ENCODE assay signal across 8 mouse cellular contexts in genomic region chr5:124043212-124043978, GRCm38 (mm10). TPM values are rescaled to one million over a fixed set of nuclear protein-coding genes. Genes with fewer than 3 reads are reported as not detected.
A peak's percentile ranks its signal among the peaks of the same experiment; 100 is the strongest.
DNase-seq lines count a peak whose midpoint lies in the region; ATAC-seq and TF ChIP-seq lines count a peak whose summit lies in the region.

No protein-coding gene starts in this region.

- H3K36me3 ChIP-seq in forebrain, postnatal 0 days (ENCODE audit: insufficient read depth) = no peaks in the 10 kb centered on the region
- H3K36me3 ChIP-seq in hindbrain, embryonic 13.5 days = no peaks in the 10 kb centered on the region
- no peaks in the 10 kb centered on the region for H3K36me3 ChIP-seq in limb, embryonic 12.5 days

- no peak overlapping the region for H3K4me3 ChIP-seq in forebrain, postnatal 0 days (ENCODE audit: low read depth, low read length)
- no peak overlapping the region for H3K4me3 ChIP-seq in hindbrain, embryonic 13.5 days
- H3K4me3 ChIP-seq in limb, embryonic 12.5 days (replicated peaks) = no peak overlapping the region
- H3K4me3 ChIP-seq in olfactory bulb, adult 2 months (ENCODE audit: insufficient read depth, low read depth, low read length) = no peak overlapping the region

- H3K4me1 ChIP-seq in forebrain, postnatal 0 days (ENCODE audit: insufficient read depth) = peaks cover 9% of the 10 kb centered on the region; the same call in 1 of the 2 replicates
- peaks cover 29% of the 10 kb centered on the region for H3K4me1 ChIP-seq in hindbrain, embryonic 13.5 days (replicated peaks)
- no peaks in the 10 kb centered on the region for H3K4me1 ChIP-seq in limb, embryonic 12.5 days (replicated peaks)
- H3K4me1 ChIP-seq in olfactory bulb, adult 2 months (ENCODE audit: control insufficient read depth, insufficient read depth, low read length) = peaks cover 12% of the 10 kb centered on the region

- no peak overlapping the region for H3K9ac ChIP-seq in forebrain, postnatal 0 days
- peak overlapping the region; percentile 11; the same call in 1 of the 2 replicates for H3K9ac ChIP-seq in hindbrain, embryonic 13.5 days
- no peak overlapping the region for H3K9ac ChIP-seq in limb, embryonic 12.5 days (replicated peaks)

- peak; percentile 95 to 97 for DNase-seq in cerebellum, postnatal 10 days
- DNase-seq in adrenal gland, adult 8-10 months = peak; percentile 77
- DNase-seq in forebrain, postnatal 0 days = peak; percentile 82
- DNase-seq in natural killer cell, adult 2 months (ENCODE audit: low spot score in 2 of 2) = no peak

- no peak for TF ChIP-seq CTCF in forebrain, postnatal 0 days (IDR thresholded peaks at IDR 0.05; ENCODE audit: low read depth)
- no peak for TF ChIP-seq CTCF in olfactory bulb, adult 2 months (IDR thresholded peaks at IDR 0.05; ENCODE audit: insufficient read depth, low read depth, low read length)

- no peak for ATAC-seq in cerebellum, adult (ENCODE audit: insufficient number of reproducible peaks, low FRiP score, low TSS enrichment)
- ATAC-seq in forebrain, postnatal 0 days = peak; percentile 94
- peak; percentile 90 for ATAC-seq in hindbrain, embryonic 13.5 days (ENCODE audit: low FRiP score)
- ATAC-seq in limb, embryonic 12.5 days (ENCODE audit: insufficient number of reproducible peaks, insufficient read depth, low FRiP score, low TSS enrichment, low read depth) = no peak

- 22% methylated on average over 10 of the region's 10 CpGs for WGBS in forebrain, postnatal 0 days
- WGBS in hindbrain, embryonic 13.5 days = 20% methylated on average over 10 of the region's 10 CpGs
- WGBS in limb, embryonic 12.5 days = 47% methylated on average over 10 of the region's 10 CpGs
- 27% methylated on average over 10 of the region's 10 CpGs for WGBS in olfactory bulb, adult 2 months

- peak overlapping the region; percentile 85 for H3K27ac ChIP-seq in forebrain, postnatal 0 days (ENCODE audit: low read depth, low read length)
- peak overlapping the region; percentile 81 for H3K27ac ChIP-seq in hindbrain, embryonic 13.5 days
- H3K27ac ChIP-seq in limb, embryonic 12.5 days = peak overlapping the region; percentile 31
- H3K27ac ChIP-seq in olfactory bulb, adult 2 months (ENCODE audit: insufficient read depth, low read depth, low read length) = peak overlapping the region; percentile 46

- H3K9me3 ChIP-seq in forebrain, postnatal 0 days (ENCODE audit: low read length) = no peaks in the 10 kb centered on the region
- no peaks in the 10 kb centered on the region for H3K9me3 ChIP-seq in hindbrain, embryonic 13.5 days
- no peaks in the 10 kb centered on the region for H3K9me3 ChIP-seq in limb, embryonic 12.5 days

- H3K4me2 ChIP-seq in forebrain, postnatal 0 days (ENCODE audit: low read depth) = no peak overlapping the region
- no peak overlapping the region for H3K4me2 ChIP-seq in hindbrain, embryonic 13.5 days
- H3K4me2 ChIP-seq in limb, embryonic 12.5 days = no peak overlapping the region

- TF ChIP-seq POLR2A in olfactory bulb, adult 2 months (IDR thresholded peaks at IDR 0.05; ENCODE audit: insufficient read depth, low read depth, low read length) = no peak

- no peaks in the 10 kb centered on the region for H3K27me3 ChIP-seq in forebrain, postnatal 0 days (ENCODE audit: insufficient read depth, low read length)
- no peaks in the 10 kb centered on the region for H3K27me3 ChIP-seq in hindbrain, embryonic 13.5 days
- H3K27me3 ChIP-seq in limb, embryonic 12.5 days = no peaks in the 10 kb centered on the region

RNA-seq across cellular contexts. Expression of gene Vps37b, which starts 11.3 kb away (rescaled TPM):
- 100 to 1,000 TPM in 1 of 4 experiments, 10 to 100 TPM in 3; 76.1 to 101 (median 91.9) TPM for total RNA-seq in adrenal gland, adult 8-10 months (2022)
- 62.0 and 62.2 TPM in 2 replicates for total RNA-seq in forebrain, postnatal 0 days (2014; rRNA removed)
- 76.5 and 90.8 TPM in 2 replicates for polyA plus RNA-seq in forebrain, postnatal 0 days (2015; fragmentation: Nextera tagmentation; extraction: Ambion mirVana)
- 79.3 and 84.7 TPM in 2 replicates for polyA plus RNA-seq in hindbrain, embryonic 13.5 days (2015; fragmentation: Nextera tagmentation; extraction: Ambion mirVana)
- polyA plus RNA-seq in limb, embryonic 12.5 days (2016; fragmentation: Nextera tagmentation; extraction: Ambion mirVana) = 40.7 and 41.6 TPM in 2 replicates
- not detected in 2 replicates for polyA plus RNA-seq in olfactory bulb, adult 2 months (2012; ENCODE audit: insufficient read depth, insufficient read length, low replicate concordance, missing spikeins)

RNA-seq across cellular contexts. Expression of gene Abcb9, which starts 52.2 kb away (rescaled TPM):
- total RNA-seq in adrenal gland, adult 8-10 months (2022) = 10 to 100 TPM; 11.4 to 21.3 (median 15.4) TPM
- 24.9 and 25.0 TPM in 2 replicates for total RNA-seq in forebrain, postnatal 0 days (2014; rRNA removed)
- polyA plus RNA-seq in forebrain, postnatal 0 days (2015; fragmentation: Nextera tagmentation; extraction: Ambion mirVana) = 13.9 and 19.7 TPM in 2 replicates
- polyA plus RNA-seq in hindbrain, embryonic 13.5 days (2015; fragmentation: Nextera tagmentation; extraction: Ambion mirVana) = 7.1 and 8.3 TPM in 2 replicates
- 0.66 and 1.5 TPM in 2 replicates for polyA plus RNA-seq in limb, embryonic 12.5 days (2016; fragmentation: Nextera tagmentation; extraction: Ambion mirVana)
- not detected in 2 replicates for polyA plus RNA-seq in olfactory bulb, adult 2 months (2012; ENCODE audit: insufficient read depth, insufficient read length, low replicate concordance, missing spikeins)

Comparison
In these comparisons a context has a peak if more than half of its experiments do, and no peak if none do; other contexts are left out.
1. DNase-seq: peak in cerebellum, postnatal 10 days (2 of 2), adrenal gland, adult 8-10 months (single experiment) and forebrain, postnatal 0 days (single experiment); none in natural killer cell, adult 2 months (0 of 2).
2. ATAC-seq: peak in forebrain, postnatal 0 days (single experiment) and hindbrain, embryonic 13.5 days (single experiment); none in cerebellum, adult (single experiment) and limb, embryonic 12.5 days (single experiment).
3. H3K27ac ChIP-seq: peak in every context shown above with its lines; median percentile 85 in forebrain, postnatal 0 days; 81 in hindbrain, embryonic 13.5 days; 46 in olfactory bulb, adult 2 months; 31 in limb, embryonic 12.5 days.
4. RNA of gene Vps37b, which starts 11.3 kb away (polyA plus RNA-seq): 79.3 to 84.7 TPM in hindbrain, embryonic 13.5 days, 76.5 to 90.8 TPM in forebrain, postnatal 0 days and 40.7 to 41.6 TPM in limb, embryonic 12.5 days; not detected in olfactory bulb, adult 2 months; every median in the first group is over 10 times any median in the second.